Mouse (Mus musculus) cerebellum, adult 11 months (tissue): ENCODE measurements around the gene Fbxo21.

Experiments used
- DNase-seq: peaks from one replicate; pipeline ENCODE4 v3.0.0; 2022

Fbxo21 gene

DNA sequence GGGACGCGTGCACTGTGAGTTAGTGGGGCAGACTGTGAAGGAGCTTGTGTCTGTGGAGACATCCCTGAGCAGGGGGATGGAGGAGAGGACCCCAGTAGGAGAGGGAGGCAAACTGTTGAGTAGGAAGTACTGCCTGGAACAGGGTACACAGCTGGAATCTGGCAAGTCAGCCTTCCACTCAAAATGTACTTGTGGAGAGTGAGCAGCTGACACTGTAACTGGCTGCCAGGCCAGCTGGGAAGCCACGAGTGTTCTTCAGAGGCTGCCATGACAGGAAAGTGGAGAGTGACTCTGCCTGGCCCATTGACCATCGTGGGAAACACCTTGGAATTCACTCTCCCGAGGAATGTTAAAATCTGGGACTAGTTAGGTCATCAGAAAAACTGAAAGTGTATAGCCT lies 5.4 kb downstream of the Fbxo21 start:
- no peak for DNase-seq

DNA sequence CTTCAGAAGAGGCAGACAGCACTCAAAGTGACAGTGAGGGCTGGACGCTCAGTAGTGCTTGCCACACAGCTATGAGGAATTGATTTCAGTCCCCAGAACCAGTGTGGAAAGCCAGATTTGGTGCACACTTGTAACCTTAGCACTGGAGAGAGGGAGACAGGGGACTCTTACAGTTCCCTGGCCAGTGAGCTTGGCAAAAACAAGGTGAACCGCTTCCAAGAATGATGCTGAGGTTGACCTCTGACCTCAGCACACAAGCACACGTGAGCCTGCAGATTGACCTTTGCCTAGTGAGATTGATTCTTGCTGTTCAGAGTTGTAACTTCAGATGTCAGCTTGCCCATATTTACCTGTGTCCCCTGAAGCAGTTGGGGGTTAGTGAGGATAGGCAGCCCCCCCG lies 9.8 kb downstream of the Fbxo21 start:
- no peak for DNase-seq

DNA sequence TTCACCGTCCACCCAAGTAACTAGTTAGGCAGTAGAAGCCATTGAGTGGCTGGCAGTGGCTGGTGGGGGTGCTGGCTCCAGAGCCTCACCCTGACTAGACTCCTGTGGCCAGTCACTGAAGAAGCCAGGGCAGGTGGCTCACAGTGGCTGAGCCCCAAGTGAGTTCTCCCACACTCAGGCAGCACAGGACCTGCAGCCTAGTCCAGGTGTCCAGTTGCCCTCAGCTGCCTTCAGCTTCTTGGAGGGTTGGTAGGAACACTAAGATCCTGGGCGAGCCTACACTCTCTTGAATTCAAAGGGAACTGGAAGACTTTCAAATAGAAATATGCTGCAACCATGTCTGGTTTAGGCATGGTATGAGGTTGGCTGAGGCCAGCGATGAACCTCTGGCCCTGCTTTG lies 11.4 kb downstream of the Fbxo21 start:
- no peak for DNase-seq

DNA sequence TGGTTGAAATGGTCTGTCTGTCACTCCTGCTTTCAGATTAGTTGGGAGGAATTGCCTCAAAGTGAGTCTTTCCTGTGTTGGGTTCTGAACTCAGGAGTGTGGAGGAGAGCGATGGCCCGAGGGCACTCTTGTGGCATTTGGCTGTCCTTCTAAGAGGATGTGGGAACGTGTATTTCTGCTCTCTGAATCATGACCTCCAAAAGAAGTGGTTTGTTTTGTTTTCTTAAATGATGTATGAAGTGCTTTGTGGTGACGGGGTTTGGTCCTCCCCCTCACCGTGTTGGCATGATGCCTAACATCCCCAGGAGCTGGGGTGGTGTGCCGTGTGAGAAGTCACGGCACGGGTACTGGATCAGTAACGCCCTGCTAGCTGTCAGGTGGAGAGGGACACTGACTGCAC lies 11.8 kb downstream of the Fbxo21 start:
- DNase-seq: no peak

DNA sequence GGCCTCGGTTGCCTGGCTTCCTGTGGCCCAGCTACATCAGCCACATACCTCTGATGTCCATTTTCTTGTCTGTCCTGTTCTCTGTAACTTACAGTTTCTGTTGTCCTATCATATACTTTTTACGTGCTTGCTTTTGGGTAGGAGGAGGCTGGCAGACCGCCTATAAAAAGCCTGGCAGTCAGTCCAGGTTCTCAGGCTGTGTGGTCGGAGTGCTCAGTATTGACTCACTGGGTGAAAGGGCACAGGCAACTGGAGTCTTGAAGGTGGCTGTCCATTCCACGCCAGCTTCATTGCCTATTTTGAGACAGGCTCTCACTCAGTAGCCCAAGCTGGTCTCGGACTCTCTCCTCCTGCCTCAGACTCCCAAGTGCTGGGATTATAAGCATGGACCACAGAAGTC lies 13.2 kb downstream of the Fbxo21 start:
- no peak for DNase-seq

DNA sequence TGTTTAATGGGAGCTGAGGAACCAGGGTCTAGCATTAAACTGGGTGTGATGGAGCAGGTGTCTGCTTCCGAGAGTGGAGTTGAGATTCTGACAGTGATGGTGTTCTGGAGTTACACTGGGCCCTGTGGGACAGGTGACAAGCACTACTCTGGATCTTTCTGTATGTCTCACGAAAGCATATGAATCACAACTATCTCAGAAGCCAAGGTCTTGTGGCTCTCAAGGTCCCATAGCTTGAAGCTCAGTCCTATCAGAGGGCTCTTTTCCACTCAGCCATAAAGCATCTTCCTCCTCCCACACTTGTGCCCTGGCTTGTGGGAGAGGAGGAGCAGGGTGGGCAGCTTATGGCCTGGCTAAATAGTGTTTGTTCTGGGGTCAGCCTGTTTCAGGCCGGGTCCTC lies 14.4 kb downstream of the Fbxo21 start:
- no peak for DNase-seq

DNA sequence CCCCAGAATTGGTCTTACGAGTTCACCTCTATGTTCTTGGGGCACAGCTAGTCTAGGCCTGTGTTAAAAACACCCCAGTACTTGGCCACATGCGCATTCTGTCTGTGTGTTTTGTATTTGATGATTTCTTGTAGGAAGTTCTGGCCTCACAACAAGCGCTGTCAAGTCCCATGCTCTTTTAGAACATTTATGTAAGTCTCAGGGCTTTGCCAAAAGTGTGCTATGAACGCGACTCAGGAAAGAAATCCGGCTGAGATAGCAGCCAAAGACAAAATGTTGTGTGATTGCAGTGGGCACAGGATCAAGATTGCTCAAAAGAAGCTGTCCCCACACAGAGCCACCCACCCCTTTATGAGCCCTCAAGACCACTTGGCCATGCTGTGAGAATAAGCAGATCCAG lies 17.0 kb downstream of the Fbxo21 start:
- no peak for DNase-seq

DNA sequence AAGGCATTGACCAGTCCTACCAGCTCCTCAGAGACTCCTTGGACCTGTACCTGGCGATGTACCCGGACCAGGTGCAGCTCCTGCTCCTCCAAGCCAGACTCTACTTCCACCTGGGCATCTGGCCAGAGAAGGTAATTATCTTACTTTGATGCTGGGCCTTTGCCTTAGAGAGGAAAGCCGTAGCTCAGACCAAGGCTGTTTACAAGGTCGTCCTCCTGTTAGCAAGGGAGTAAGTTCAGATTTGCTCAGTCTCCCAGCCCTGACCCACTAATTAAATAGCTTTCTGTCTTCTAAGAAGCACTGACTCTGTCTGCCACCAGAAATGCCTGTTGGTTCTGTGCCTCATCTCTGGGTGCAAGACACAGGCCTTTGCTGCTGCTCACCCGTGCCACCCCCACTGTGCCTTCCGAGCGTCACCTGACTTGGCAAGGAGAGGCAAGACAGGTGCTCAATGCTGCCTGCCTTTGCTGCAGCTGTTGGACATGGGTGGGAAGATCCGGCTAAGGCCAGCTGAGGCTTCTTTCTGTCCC lies 18.9 kb downstream of the Fbxo21 start:
- no peak for DNase-seq

DNA sequence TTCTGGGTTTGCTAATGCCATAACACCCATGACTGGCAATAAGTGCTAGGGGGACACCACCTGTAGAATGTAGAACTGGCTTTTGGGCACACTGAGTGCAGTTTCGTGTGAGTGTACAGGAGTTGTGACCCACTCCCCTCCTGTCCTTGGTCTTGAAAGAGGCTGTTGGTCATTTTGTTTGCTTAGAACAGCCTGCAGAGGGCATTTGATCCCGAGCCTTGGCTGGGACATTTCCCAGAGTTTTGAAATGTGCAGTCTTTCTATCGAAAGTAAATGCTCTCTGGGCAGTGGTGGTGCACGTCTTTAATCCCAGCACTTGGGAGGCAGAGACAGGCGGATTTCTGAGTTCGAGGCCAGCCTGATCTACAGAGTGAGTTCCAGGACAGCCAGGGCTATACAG lies 19.4 kb downstream of the Fbxo21 start:
- DNase-seq: no peak

DNA sequence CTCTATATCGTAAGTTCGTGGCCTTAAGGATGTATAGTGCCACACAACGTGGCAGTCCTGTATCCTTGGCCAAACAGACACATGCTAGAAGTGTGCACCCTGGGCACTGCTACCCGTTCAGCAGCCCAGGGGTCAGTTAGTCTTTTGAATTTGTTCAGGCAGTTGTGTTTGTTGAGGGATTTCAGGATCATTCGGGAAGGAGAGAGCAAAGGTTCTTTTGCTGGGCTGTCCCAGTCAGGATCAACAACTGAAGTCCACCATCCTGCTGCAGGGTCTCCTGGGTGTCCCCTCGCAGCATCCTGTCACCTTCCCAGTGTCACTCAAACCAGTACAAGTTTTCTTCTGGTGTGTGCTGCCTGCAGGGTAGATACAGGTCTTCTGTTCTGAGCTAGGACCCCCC lies 20.1 kb downstream of the Fbxo21 start:
- DNase-seq: no peak

DNA sequence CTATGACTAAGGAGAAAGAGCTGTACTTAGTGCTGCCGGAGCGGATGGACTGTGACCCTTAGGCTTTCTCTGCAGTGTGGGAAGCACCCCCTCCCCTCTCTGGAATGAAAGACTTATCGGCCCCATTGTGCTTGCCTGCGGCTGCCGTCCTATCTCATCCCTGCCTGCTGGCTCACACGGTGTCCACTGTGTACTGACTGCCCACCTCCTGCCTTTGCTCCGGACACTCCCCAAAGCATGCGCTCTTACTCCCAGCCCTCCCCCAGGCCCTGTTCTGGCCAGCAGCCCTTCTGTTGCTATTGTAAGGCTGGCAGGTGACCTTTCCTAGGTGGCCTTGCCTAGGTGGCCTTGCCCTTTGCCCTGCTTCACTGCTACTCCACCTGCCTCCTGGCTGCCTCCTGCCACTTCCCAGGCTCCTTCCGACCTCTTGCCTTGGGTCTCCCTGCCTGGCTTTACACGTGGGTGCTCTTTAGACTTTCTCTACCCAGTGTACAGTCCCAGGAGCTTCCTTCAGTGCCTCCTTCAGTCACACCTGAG lies 21.0 kb downstream of the Fbxo21 start:
- DNase-seq: no peak

DNA sequence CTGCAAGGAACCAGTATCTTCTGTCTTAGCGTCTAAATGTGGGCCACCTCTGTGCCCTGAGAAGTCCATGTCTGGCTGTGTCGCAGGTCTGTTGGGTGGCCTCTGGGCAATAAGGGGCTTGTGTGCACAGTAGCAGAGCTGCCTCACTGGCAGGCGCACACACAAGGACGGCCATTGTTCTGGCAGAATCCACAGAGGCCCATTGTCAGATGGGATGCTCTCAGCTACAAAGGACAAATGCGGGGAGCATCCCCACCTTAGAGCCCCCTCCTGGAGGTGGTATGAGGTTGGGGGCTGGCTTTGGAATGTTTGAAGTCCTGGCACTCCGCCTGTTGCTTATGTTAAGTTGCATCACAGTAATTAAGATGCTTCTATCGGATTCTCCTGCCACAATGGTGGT lies 22.5 kb downstream of the Fbxo21 start:
- no peak for DNase-seq

DNA sequence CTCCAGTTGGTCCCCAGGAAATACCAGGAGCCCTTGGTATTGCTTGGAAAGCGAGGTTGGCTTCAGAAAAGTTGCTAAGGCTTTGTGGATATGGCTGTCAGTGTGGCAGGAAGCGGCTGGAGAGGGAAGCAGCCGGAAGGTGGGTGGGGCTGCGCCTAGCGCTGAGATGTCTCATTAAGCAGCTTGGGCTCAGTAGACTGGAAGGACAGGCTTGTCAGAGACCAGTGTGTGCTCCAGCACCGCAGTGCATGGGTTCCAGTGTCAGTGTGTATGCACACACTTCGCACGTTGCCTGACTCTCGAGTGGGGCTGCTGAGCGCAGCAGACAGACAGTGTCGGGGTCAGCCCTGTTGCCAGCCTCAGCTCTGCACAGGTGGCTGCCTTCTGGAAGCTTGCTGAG lies 23.1 kb downstream of the Fbxo21 start:
- no peak for DNase-seq

DNA sequence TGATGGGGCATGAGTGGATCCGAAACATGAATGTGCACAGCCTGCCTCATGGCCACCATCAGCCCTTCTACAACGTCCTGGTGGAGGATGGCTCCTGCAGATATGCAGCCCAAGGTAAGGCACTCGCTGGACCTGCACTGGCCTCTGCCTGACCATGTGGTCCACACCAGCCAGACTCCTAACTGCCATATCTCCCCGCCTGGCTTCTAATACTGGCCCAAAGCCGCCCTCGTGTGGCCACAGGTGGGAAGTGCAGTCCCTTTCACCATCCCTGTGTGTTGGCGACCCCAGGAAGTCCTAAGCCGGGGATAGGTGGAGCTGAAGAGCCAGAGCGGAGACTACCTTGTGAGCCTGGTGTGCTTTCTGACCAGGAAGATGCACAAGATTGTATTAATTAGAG lies 25.5 kb downstream of the Fbxo21 start:
- DNase-seq: peak; percentile 74

DNA sequence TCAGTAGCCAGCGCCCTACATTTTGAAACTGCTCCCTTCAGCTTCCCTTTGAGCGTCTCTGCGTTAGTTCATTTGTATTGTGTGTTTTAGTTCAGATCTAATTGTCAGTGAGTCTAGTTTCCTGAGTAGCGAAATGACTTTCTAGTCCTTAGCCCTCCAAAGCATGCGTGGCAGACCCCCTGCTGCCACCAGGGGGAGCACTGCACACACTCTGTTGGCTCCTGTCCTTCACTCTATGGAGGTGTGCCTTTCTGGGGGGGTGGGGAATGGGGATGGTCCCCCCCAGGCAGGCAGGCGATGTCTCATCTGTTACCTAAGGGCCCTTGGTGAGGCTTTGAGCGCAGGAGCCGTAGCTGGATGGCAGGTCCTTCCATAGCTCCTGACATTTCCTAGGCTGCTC lies 28.1 kb downstream of the Fbxo21 start:
- DNase-seq: peak; percentile 73

DNA sequence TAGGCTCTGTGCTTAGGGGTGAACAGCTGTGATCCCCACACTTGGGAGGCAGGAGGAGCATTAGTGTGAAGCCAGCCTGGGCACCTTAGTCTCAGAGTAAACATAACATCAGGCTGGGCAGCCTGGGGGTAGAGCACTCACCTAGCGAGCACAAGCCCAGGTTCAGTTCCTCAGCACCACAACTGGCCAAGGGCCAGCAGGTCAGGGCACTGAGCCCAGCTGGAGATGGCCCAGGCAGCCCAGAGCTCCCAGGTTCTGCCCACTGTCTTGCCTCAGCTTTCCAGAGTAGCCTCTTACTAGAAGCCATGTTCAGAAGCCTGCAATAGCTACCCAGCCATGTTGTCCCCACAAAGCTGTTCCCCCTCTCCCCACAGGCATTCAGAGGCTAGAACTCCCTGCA lies 29.2 kb downstream of the Fbxo21 start:
- DNase-seq: peak; percentile 74

DNA sequence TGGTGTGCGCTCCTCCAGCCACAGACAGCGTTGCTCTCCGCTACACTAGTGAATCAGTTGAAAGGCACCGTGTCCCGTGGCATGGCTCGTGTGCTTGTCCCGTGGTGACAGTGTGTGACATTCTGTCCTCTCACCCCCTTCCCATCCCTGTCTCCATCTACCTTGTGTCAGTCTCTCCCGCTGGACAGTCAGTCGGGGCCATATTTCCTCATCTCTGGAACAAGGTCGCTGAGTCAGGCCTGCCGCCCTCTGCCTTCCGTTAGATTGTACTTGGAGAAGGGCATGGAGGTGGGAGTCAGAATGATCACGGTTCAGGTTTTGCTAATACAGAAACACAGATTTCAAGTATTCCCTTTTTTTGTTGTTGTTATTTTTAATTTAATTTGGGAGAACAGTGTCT lies 31.8 kb downstream of the Fbxo21 start:
- no peak for DNase-seq

DNA sequence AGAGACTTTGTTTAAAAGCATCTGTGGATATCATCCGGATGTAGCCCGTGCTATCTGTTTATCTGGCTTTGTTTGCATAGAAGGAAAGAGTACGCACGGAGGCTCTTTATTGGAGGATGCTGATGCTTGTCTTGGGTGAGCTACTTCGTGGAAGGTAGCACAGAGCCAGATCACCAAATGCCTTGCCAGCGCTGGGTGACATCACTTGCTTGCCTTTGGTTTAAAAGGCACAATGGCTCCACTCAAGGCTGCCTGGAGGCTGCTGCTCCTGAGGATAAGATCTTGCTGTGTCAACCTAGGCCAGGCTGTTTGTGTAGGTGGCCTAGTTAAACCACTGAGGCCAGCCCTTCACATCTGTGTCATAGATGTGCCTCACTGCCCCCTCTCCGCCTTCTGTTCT lies 34.3 kb downstream of the Fbxo21 start:
- DNase-seq: no peak

DNA sequence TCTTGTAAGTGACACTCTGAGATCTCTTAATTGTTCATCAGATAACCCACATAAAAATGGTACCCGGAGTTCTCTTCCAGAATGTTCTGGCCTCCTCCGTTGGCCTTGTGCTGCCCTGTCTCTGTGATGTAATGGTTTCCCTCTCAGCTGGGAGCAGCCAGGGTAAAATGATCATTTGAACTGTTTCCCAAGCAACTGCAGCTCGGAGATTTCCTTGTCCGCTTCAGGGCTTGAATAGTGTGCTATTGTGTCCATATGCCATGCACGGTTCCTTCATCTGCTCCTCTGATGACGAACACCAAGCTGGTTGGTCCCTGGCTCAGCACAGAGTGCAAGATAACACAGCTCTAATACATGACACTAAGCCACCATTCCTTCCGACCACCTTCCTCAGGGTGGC lies 35.3 kb downstream of the Fbxo21 start:
- DNase-seq: no peak

DNA sequence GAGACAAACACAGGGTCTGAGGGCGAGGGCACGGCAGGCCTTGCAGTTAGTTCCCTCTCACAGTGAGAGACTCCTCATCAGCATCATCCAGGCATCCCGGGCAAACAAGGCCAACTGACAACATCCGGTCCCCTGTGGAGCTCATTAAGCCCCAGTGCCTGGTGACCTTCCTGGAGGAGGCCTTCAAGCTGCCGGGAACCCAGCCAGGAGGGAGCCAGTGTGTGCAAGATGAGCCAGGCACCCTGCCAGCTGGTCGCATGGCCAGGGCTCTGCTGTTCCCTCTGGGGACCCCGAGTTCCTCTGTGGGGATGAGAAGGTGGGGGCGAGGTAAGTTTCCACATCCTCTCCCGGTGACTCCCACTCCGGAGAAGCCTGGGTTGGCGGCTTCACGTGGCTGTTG lies 38.5 kb downstream of the Fbxo21 start:
- DNase-seq: peak; percentile 76

DNA sequence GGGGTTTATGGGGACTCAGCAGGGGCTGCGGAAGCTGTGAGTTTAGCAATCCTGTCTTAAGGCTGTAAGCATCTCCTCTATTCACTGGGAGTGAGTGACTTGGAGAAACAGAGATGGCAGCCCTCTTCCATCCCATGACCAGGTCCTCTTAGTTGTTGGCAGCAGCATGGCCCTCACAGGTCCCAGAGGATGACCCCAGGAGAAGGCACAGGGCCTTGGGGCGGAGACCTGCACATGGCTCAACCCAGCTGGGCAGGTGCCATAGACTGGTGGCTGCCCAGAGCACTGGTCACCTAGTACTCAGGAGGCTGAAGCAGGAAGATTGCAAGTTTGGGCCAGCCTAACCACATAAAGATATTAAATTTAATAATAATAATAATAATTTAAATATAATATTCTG lies 39.1 kb downstream of the Fbxo21 start:
- DNase-seq: no peak

DNA sequence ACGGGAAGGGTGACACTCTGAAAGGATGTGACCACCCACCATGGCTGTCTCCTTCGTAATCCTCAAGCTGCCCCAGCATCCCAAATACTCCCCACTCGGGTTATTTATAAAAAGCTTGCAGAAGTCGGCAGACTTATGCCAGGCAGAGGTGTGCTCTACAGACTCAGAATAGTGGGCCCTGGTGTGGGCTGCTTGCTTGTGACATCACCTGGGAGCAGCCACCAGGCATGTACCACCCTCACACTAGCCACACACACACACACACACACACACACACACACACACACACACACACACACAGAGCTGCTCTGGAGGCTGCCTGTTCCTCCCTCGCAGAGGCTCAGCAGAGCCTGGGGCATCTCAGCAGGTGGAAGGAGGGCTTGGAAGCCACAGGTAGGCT lies 41.0 kb downstream of the Fbxo21 start:
- DNase-seq: no peak

DNA sequence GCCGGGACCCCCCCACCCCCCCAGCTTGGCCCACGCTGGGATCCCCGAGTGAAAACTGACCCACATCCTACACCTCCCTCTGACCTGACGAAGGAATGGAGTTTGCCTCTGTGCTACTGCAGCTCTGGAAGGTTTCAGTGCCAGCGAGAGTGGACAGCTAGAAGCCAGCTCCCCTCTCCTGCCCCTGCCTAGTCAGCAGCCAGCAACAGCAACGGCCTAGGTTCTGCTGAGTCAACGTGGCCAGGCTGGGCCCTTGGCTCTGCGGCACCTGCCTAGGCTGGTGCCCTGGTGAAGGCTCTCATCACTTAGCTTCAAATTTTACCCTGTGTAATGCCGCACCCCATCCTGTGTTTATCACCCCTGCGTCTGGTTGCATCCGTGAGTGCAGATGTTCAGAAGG lies 43.4 kb downstream of the Fbxo21 start:
- no peak for DNase-seq

DNA sequence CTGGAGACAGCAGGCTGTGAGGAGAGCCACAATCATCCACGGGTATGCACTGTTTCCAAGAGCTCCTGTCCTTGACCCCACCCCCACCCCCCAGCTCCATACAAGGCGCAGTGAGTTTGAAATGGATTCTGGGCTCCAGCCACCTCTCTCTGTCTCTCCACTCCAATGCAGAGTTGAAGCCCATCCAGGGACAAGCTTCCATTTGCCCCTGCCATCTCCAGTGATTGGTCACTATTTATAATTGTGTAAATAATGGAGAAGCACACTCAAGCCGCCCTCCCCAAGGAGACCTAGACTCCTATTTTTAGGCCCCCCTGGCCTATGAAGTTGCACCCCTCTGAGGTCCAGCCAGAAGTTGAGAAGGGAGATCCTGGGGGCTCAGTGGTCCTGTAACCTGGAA lies 46.5 kb downstream of the Fbxo21 start:
- DNase-seq: no peak

DNA sequence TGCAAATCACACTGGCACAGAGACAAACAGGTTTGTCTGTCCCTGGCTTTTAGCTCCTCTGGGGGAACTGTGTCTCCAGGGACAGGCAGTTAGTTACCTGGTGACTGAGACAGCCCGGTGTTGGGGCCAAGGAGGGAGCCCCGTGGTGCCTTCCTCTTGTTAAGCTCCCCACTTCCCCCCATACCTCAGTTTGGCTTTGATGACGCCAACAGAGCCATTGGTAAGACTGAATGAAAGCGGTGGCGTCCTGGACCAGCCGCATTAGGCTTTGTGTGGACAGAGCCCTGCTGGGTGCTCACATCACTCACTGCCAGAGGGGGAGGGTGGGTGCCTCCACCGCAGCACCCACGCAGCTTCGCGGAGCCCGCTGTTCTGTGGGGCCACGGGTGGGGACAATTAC lies 49.4 kb downstream of the Fbxo21 start:
- DNase-seq: no peak

DNA sequence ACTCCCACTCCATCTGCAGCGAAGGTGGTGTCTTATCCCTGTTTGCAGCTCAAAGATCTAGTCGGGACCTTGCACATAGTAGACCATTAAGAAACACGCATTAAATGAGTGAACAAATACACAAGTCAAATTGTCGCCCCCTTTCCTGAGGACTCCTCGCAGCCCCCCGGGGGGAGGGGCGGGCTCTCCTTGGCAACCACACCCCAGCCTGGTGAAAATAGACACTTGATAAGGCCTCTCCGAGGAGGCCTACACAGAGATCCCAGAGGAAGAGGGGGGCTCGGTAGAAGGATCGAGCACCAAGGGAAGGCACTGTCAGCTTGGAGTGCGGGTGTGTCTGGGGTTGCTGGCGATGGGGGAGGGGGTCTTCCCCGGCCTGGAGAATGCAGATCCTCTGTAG lies 49.8 kb downstream of the Fbxo21 start:
- DNase-seq: no peak
